Mouse (Mus musculus) adrenal gland, postnatal 36 days (tissue): ENCODE data around the gene Pcbd2. TPM values are rescaled to one million over a fixed set of nuclear protein-coding genes. Genes with fewer than 3 reads are reported as not detected.

Source experiments
- DNase-seq, 2 experiments: peaks; one replicate each; pipeline ENCODE4 v3.0.0; 2021; ENCODE audit warnings: mixed read lengths in 1 of 2
- total RNA-seq, 2 experiments: library from RNA; stranded (reverse); gene quantifications; 2 replicates each; pipeline ENCODE4 v1.2.3; 2021

Gene Pcbd2
- total RNA-seq, 2 experiments from 2014 or later: 72.3 to 77.4 TPM

DNA sequence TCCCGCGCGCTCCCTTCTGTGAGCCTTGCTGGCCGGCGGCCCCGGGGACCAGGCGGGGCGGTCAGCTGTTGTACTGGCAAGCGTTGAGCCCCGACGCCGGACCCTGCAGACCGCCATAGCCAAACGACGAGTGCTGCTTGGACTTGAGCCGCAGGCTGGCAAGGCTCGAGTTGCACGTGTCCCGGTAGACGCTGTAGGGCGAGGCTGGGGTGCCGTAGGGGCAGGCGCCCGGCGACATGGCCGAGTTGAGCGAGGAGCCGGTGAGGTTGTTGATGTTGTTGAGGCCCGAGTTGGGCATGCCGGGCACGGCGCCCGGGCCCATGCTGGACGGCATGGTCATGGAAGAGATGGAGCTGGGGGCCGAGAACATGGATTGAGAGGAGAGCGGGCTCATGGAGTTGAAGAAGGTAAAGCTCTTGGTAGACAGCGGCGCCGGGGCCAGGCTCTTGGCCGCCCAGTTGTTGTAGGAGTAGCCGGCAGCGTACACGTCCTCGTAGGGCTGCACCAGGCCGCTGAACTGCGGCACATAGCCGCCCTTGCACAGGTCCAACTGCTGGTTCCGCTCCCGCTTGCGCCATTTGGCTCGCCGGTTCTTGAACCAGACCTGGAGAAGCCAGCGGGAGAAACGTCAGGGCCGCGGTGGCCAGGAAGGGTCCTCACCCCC lies 99.0 kb downstream of the Pcbd2 start:
- peak in 1 of 2 experiments; percentile 10 for DNase-seq

Other genes starting within 250 kb of the Pcbd2 start
- 10 to 100 TPM; 16.0 to 18.0 TPM for gene Dbn1, start 239.3 kb upstream of the Pcbd2 start, total RNA-seq
- gene Pdlim7, start 213.7 kb upstream of the Pcbd2 start, total RNA-seq: 10 to 100 TPM; 15.2 to 23.9 TPM
- 1 to 10 TPM; 2.3 to 4.6 TPM for gene Dok3, start 198.1 kb upstream of the Pcbd2 start, total RNA-seq
- 10 to 100 TPM; 47.3 to 51.7 TPM for gene Ddx41, start 190.7 kb upstream of the Pcbd2 start, total RNA-seq
- 10 to 100 TPM; 32.3 to 40.4 TPM for gene Fam193b, start 156.2 kb upstream of the Pcbd2 start, total RNA-seq
- gene Tmed9, start 153.6 kb upstream of the Pcbd2 start, total RNA-seq: 100 to 1,000 TPM; 196 to 197 TPM
- gene B4galt7, start 127.5 kb upstream of the Pcbd2 start, total RNA-seq: 10 to 100 TPM; 13.4 to 16.6 TPM
- 10 to 100 TPM; 32.8 to 34.0 TPM for gene Caml, start 104.4 kb upstream of the Pcbd2 start, total RNA-seq
- gene Ddx46, start 92.3 kb upstream of the Pcbd2 start, total RNA-seq: 10 to 100 TPM; 36.5 to 42.6 TPM
- gene B230219D22Rik, start 34.2 kb upstream of the Pcbd2 start, total RNA-seq: 10 to 100 TPM; 63.5 to 65.7 TPM
- gene Txndc15, start 12.7 kb upstream of the Pcbd2 start, total RNA-seq: 10 to 100 TPM; 68.2 to 73.5 TPM
- under 1 TPM in 1 of 2 experiments, not detected in 1; 0.20 TPM for gene Catsper3, start 57.2 kb downstream of the Pcbd2 start, total RNA-seq
- not detected for gene Pitx1, start 108.8 kb downstream of the Pcbd2 start, total RNA-seq